Mouse (Mus musculus): ENCODE measurements at regions not wholly inside any gene's neighbourhood (a gene's known extent, or its start where the extent isn't known, plus 50 kb on each side); places are given as distances from the start of the nearest gene placed in this dataset.

DNA sequence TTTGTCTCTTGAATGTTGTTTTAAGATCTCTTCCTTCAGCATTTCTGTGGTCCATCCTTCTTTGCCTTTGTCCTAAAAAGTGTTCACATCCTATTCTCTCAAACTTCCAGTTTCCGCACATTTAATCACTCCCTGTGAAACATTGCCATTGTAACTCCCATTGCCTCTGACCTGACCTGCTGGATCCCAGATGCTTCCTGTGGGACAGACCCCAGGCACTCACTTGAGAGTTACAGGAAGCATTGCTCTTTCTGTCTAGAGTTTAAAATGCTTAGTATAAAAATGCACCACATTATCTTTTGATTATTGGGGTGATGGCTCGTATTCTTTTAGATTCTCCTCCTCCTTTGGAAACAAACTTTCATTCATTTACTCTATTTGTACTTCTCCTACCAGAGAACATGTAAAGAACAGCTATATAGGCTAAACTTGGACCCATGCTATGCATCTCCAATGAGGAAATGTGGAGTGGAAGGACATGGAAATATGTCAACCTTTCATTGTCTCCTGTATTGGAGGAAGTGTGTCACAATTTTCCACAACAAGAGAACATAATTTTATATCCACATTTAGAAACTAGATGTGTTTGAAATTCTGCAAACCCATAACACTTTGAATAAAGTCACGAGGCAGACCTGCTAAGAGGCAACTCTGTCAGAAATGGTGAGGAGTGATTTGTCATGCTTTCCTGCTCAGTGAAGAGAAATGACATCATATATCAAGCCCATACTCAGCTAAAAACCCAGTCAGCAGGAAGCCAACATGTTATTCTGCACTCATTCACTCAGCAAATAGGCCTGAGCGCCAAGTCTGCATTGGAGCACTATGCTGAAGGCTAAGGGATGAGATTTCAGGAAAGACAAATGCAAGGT is 308.8 kb upstream of the Marcks start:
- no peak for DNase-seq (ENCODE audit: low spot score)

- DNase-seq (ENCODE audit: low spot score), result no peak
Observed at GRCm38 (mm10) chr10:37439863-37440613, 301.3 kb upstream of the Marcks start.

GRCm38 (mm10) chr10:37438312-37438711 is 299.6 kb upstream of the Marcks start:
- DNase-seq (ENCODE audit: low spot score), result no peak

GRCm38 (mm10) chr10:37436849-37437248 is 298.1 kb upstream of the Marcks start:
- no peak for DNase-seq (ENCODE audit: low spot score)

DNA sequence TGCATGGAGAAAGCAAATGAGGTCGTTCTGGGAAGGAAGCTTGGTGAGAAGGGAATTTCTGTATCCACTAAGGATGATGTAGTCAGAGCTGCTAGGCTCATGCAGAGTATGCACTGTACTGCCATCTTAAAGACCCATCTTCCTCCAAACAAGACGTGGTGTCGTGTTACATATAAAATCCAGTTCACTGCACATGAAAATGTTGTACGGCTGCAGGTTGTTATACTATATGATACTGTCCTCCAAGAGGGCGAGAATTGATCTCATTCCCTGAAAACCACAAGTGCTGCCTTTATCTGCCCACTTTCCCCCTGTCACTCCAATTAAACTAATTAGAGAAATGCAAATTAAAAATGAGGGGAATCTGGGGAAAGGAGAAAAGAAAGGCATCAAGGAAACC is 295.5 kb upstream of the Marcks start:
- DNase-seq (ENCODE audit: low spot score), result no peak

- DNase-seq (ENCODE audit: low spot score), result no peak
Observed at GRCm38 (mm10) chr10:37423047-37423446, 284.3 kb upstream of the Marcks start.

DNA sequence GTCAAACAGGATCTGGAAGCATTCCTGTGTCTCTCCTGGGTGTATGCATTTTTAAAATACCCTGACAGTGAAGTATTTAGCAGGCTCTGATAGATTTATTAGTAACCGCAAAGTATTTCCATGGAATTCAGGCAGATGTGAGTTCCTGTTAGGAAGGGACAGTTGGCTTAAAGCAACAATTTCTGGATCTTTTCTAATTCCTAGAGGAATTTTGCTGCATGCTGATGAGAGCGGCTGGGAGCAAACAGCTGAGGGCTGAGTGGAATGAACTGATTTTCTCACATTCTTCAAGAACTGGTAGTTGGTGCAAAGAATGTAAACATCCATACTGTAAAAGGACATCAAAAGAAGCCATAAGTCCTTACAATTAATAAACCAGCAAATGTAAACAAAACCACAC is 283.9 kb upstream of the Marcks start:
- DNase-seq (ENCODE audit: low spot score), result no peak

- DNase-seq (ENCODE audit: low spot score), result no peak
Observed at GRCm38 (mm10) chr10:37416321-37416720, 277.6 kb upstream of the Marcks start.

DNA sequence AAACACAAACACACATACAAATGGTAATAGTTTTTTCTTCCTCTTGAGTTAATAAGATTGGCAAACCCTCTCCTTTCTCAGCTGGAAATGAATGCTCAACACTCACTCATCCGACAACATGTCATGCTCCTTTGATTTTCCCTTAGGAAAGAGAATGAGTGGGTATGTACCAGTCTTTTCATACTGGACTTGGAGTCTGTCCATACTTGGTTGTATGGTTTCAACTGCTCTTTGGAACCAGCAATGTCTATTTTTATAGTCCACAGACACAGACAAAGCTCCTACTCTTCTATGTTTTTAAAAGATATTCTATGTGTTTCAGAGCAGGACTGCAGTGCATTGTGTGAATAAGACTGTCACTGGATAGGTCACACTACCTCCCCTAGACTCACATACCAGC is 273.7 kb upstream of the Marcks start:
- DNase-seq (ENCODE audit: low spot score), result no peak

- no peak for DNase-seq (ENCODE audit: low spot score)
Observed at GRCm38 (mm10) chr10:37409749-37410148, 271.0 kb upstream of the Marcks start.

- DNase-seq (ENCODE audit: low spot score), result no peak
Observed at GRCm38 (mm10) chr10:37407487-37407886, 268.8 kb upstream of the Marcks start.

DNA sequence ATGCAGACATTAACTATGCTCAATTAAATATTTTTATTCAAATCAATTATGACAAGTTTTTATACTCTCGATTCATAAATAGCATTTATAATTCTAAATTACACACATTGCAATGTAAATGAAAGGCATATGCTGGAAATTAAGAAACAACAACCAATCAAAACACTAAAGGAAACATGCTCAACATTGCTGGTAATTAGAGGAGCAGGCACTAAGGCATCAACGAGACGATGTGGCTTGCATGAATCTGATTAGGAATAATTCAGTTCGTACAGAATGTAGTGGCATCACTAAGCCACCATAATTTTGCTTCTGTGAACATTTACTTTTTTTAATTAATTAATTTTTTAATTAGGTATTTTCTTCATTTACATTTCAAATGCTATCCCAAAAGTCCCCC is 266.2 kb upstream of the Marcks start:
- no peak for DNase-seq (ENCODE audit: low spot score)

- no peak for DNase-seq (ENCODE audit: low spot score)
Observed at GRCm38 (mm10) chr10:37404407-37404806, 265.7 kb upstream of the Marcks start.

GRCm38 (mm10) chr10:37402376-37402775 is 263.7 kb upstream of the Marcks start:
- no peak for DNase-seq (ENCODE audit: low spot score)

- no peak for DNase-seq (ENCODE audit: low spot score)
Observed at GRCm38 (mm10) chr10:37400991-37401390, 262.3 kb upstream of the Marcks start.

- no peak for DNase-seq (ENCODE audit: low spot score)
Observed at GRCm38 (mm10) chr10:37400379-37400778, 261.7 kb upstream of the Marcks start.

- DNase-seq (ENCODE audit: low spot score), result peak; percentile 23
Observed at GRCm38 (mm10) chr10:37397271-37397991, 258.7 kb upstream of the Marcks start.

GRCm38 (mm10) chr10:37390011-37390410 is 251.3 kb upstream of the Marcks start:
- no peak for DNase-seq (ENCODE audit: low spot score)

- no peak for DNase-seq (ENCODE audit: low spot score)
Observed at GRCm38 (mm10) chr10:37386216-37386615, 247.5 kb upstream of the Marcks start.

GRCm38 (mm10) chr10:37380024-37380423 is 241.3 kb upstream of the Marcks start:
- no peak for DNase-seq (ENCODE audit: low spot score)

DNA sequence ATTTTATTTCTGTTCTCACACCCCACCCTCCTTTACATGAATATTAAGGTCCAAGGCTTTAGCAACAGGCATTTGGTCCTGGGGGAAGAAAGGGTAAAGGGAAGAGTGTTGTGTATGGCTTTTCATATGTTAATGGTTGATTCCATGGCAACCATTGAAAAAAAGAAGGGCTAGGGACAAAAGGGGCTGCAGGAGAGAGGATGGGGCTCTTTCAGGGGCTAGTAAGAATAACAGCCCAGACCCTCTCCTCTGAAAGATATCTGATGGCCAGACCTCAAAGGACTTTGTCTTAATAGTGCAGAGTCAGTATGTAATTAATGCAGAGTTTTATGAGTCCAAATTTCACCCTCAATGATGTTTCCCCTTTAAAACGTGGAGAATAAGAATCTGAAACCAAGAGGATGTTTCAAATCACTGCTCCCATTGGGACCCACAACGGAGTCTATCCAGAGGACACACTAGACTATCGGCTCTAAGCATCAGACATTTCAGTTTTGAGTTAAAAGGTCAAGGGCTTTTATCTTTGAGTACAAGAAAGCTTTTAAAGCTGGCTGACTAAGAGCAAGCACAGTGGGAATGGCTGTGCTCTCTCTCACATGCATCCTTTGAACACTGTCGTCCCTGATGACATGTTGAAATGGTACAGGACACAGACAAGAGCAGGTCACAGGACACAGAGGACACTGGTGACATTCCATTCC is 239.4 kb upstream of the Marcks start:
- no peak for DNase-seq (ENCODE audit: low spot score)
